Comparison of ENCODE assay signal across 8 mouse cellular contexts in genomic region chr8:71470146-71470912, GRCm38 (mm10). TPM values are rescaled to one million over a fixed set of nuclear protein-coding genes. Genes with fewer than 3 reads are reported as not detected.
DNase-seq lines count a peak whose midpoint lies in the region; ATAC-seq and TF ChIP-seq lines count a peak whose summit lies in the region.

No protein-coding gene starts in this region.

- DNase-seq in left cerebral cortex, adult 2 months (ENCODE audit: extremely low spot score in 1 of 2, low spot score in 2 of 2), result no peak
- no peak for DNase-seq in left cerebral cortex, adult 18-20 months (ENCODE audit: low spot score in 2 of 2)
- DNase-seq in right cerebral cortex, adult 2 months (ENCODE audit: low spot score in 2 of 2), result no peak
- no peak for DNase-seq in gastrocnemius, postnatal 4 days (ENCODE audit: low spot score in 2 of 2)

- H3K4me1 ChIP-seq in embryonic facial prominence, embryonic 12.5 days, result peaks cover 16% of the 10 kb centered on the region
- peaks cover 21% of the 10 kb centered on the region for H3K4me1 ChIP-seq in intestine, embryonic 16.5 days (ENCODE audit: control insufficient read depth, insufficient read depth, low read length)
- H3K4me1 ChIP-seq in neural tube, embryonic 15.5 days, result peaks cover 31% of the 10 kb centered on the region

- peaks cover 47% of the 10 kb centered on the region for H3K36me3 ChIP-seq in embryonic facial prominence, embryonic 12.5 days
- H3K36me3 ChIP-seq in intestine, embryonic 16.5 days (ENCODE audit: control insufficient read depth, insufficient read depth, low read length), result peaks cover 6% of the 10 kb centered on the region
- peaks cover 45% of the 10 kb centered on the region for H3K36me3 ChIP-seq in neural tube, embryonic 15.5 days

- H3K9me3 ChIP-seq in embryonic facial prominence, embryonic 12.5 days, result no peaks in the 10 kb centered on the region
- no peaks in the 10 kb centered on the region for H3K9me3 ChIP-seq in intestine, embryonic 16.5 days (ENCODE audit: control insufficient read depth, low read length)
- H3K9me3 ChIP-seq in neural tube, embryonic 15.5 days (replicated peaks), result no peaks in the 10 kb centered on the region

- H3K4me3 ChIP-seq in left cerebral cortex, adult 2 months, result peak overlapping the region; percentile 65
- peak overlapping the region; percentile 90 for H3K4me3 ChIP-seq in embryonic facial prominence, embryonic 12.5 days
- peak overlapping the region; percentile 78 for H3K4me3 ChIP-seq in intestine, embryonic 16.5 days (ENCODE audit: low read length)
- H3K4me3 ChIP-seq in neural tube, embryonic 15.5 days (replicated peaks), result peak overlapping the region; percentile 83

- peak overlapping the region; percentile 85 for H3K9ac ChIP-seq in embryonic facial prominence, embryonic 12.5 days
- H3K9ac ChIP-seq in intestine, embryonic 16.5 days (ENCODE audit: low read depth, low read length), result peak overlapping the region; percentile 87
- peak overlapping the region; percentile 72 for H3K9ac ChIP-seq in neural tube, embryonic 15.5 days (replicated peaks)

- no peak for TF ChIP-seq CTCF in left cerebral cortex, adult 2 months (IDR thresholded peaks at IDR 0.05)

- WGBS in embryonic facial prominence, embryonic 12.5 days, result 82% methylated on average over 3 of the region's 3 CpGs
- 84% methylated on average over 3 of the region's 3 CpGs for WGBS in intestine, embryonic 16.5 days
- WGBS in neural tube, embryonic 15.5 days, result 92% methylated on average over 3 of the region's 3 CpGs

- no peak for ATAC-seq in embryonic facial prominence, embryonic 12.5 days (ENCODE audit: insufficient number of reproducible peaks, insufficient read depth, low FRiP score, low TSS enrichment)
- no peak for ATAC-seq in intestine, embryonic 16.5 days
- ATAC-seq in neural tube, embryonic 15.5 days (ENCODE audit: low FRiP score), result no peak
- ATAC-seq in erythroid progenitor cell, adult 5-6 weeks (replicated peaks; ENCODE audit: low FRiP score, poor library complexity, severe bottlenecking), result no peak

- intact Hi-C loops in left cerebral cortex, adult 2 months (cut with DNase I), result no loop called here

- H3K27me3 ChIP-seq in embryonic facial prominence, embryonic 12.5 days, result no peaks in the 10 kb centered on the region
- H3K27me3 ChIP-seq in intestine, embryonic 16.5 days (replicated peaks; ENCODE audit: control insufficient read depth, insufficient read depth, low read length), result no peaks in the 10 kb centered on the region
- no peaks in the 10 kb centered on the region for H3K27me3 ChIP-seq in neural tube, embryonic 15.5 days (replicated peaks)

- peak overlapping the region; percentile 92 for H3K27ac ChIP-seq in left cerebral cortex, adult 2 months
- no peak overlapping the region for H3K27ac ChIP-seq in embryonic facial prominence, embryonic 12.5 days
- H3K27ac ChIP-seq in intestine, embryonic 16.5 days (ENCODE audit: low read length), result no peak overlapping the region
- H3K27ac ChIP-seq in neural tube, embryonic 15.5 days (replicated peaks), result peak overlapping the region; percentile 90; the same call in 1 of the 2 replicates

- H3K4me2 ChIP-seq in embryonic facial prominence, embryonic 12.5 days (replicated peaks), result peak overlapping the region; percentile 88
- peak overlapping the region; percentile 84 for H3K4me2 ChIP-seq in intestine, embryonic 16.5 days (ENCODE audit: low read depth, low read length)
- H3K4me2 ChIP-seq in neural tube, embryonic 15.5 days, result peak overlapping the region; percentile 89

RNA-seq across cellular contexts. Expression of gene Dda1, which starts 1.3 kb away (rescaled TPM):
- 10 to 100 TPM; 75.0 to 87.0 TPM for total RNA-seq in left cerebral cortex, adult 2 months (2021)
- 10 to 100 TPM; 76.7 to 86.1 TPM for total RNA-seq in left cerebral cortex, adult 18-20 months (2021)
- 108 and 117 TPM in 2 replicates for polyA plus RNA-seq in embryonic facial prominence, embryonic 12.5 days (2016; fragmentation: Nextera tagmentation; extraction: Ambion mirVana)
- 88.1 and 91.7 TPM in 2 replicates for polyA plus RNA-seq in intestine, embryonic 16.5 days (2015; fragmentation: Nextera tagmentation; extraction: Ambion mirVana)
- polyA plus RNA-seq in neural tube, embryonic 15.5 days (2015; fragmentation: Nextera tagmentation; extraction: Ambion mirVana), result 223 and 252 TPM in 2 replicates
- total RNA-seq in gastrocnemius, postnatal 4 days (2021), result 10 to 100 TPM; 40.3 to 44.2 TPM
- total RNA-seq in erythroid progenitor cell, adult 5-6 weeks (2015; ENCODE audit: low replicate concordance), result 23.9 and 35.7 TPM in 2 replicates
- 17.8 and 18.1 TPM in 2 replicates for total RNA-seq in erythroid progenitor cell, adult 5-6 weeks (2017; ENCODE audit: low replicate concordance)

RNA-seq across cellular contexts. Expression of gene Mrpl34, which starts 5.6 kb away (rescaled TPM):
- total RNA-seq in left cerebral cortex, adult 2 months (2021), result 10 to 100 TPM; 49.2 to 57.1 TPM
- total RNA-seq in left cerebral cortex, adult 18-20 months (2021), result 10 to 100 TPM; 58.6 to 61.4 TPM
- 169 TPM in 2 replicates for polyA plus RNA-seq in embryonic facial prominence, embryonic 12.5 days (2016; fragmentation: Nextera tagmentation; extraction: Ambion mirVana)
- polyA plus RNA-seq in intestine, embryonic 16.5 days (2015; fragmentation: Nextera tagmentation; extraction: Ambion mirVana), result 224 and 234 TPM in 2 replicates
- polyA plus RNA-seq in neural tube, embryonic 15.5 days (2015; fragmentation: Nextera tagmentation; extraction: Ambion mirVana), result 181 and 182 TPM in 2 replicates
- total RNA-seq in gastrocnemius, postnatal 4 days (2021), result 10 to 100 TPM; 29.0 to 34.4 TPM
- total RNA-seq in erythroid progenitor cell, adult 5-6 weeks (2015; ENCODE audit: low replicate concordance), result 23.1 and 38.2 TPM in 2 replicates
- total RNA-seq in erythroid progenitor cell, adult 5-6 weeks (2017; ENCODE audit: low replicate concordance), result 14.1 and 17.5 TPM in 2 replicates

RNA-seq across cellular contexts. Expression of gene Abhd8, which starts 6.9 kb away (rescaled TPM):
- 100 to 1,000 TPM; 302 to 335 TPM for total RNA-seq in left cerebral cortex, adult 2 months (2021)
- 100 to 1,000 TPM; 318 to 342 TPM for total RNA-seq in left cerebral cortex, adult 18-20 months (2021)
- polyA plus RNA-seq in embryonic facial prominence, embryonic 12.5 days (2016; fragmentation: Nextera tagmentation; extraction: Ambion mirVana), result 89.4 and 92.7 TPM in 2 replicates
- polyA plus RNA-seq in intestine, embryonic 16.5 days (2015; fragmentation: Nextera tagmentation; extraction: Ambion mirVana), result 24.0 and 25.1 TPM in 2 replicates
- polyA plus RNA-seq in neural tube, embryonic 15.5 days (2015; fragmentation: Nextera tagmentation; extraction: Ambion mirVana), result 160 and 192 TPM in 2 replicates
- 10 to 100 TPM; 47.1 to 47.3 TPM for total RNA-seq in gastrocnemius, postnatal 4 days (2021)
- 1.3 and 1.4 TPM in 2 replicates for total RNA-seq in erythroid progenitor cell, adult 5-6 weeks (2015; ENCODE audit: low replicate concordance)
- total RNA-seq in erythroid progenitor cell, adult 5-6 weeks (2017; ENCODE audit: low replicate concordance), result 3.0 and 4.5 TPM in 2 replicates

RNA-seq across cellular contexts. Expression of gene Ano8, which starts 15.4 kb away (rescaled TPM):
- 10 to 100 TPM; 62.5 to 64.0 TPM for total RNA-seq in left cerebral cortex, adult 2 months (2021)
- 10 to 100 TPM; 56.2 to 58.6 TPM for total RNA-seq in left cerebral cortex, adult 18-20 months (2021)
- 9.6 and 10.7 TPM in 2 replicates for polyA plus RNA-seq in embryonic facial prominence, embryonic 12.5 days (2016; fragmentation: Nextera tagmentation; extraction: Ambion mirVana)
- 0.20 and 0.43 TPM in 2 replicates for polyA plus RNA-seq in intestine, embryonic 16.5 days (2015; fragmentation: Nextera tagmentation; extraction: Ambion mirVana)
- polyA plus RNA-seq in neural tube, embryonic 15.5 days (2015; fragmentation: Nextera tagmentation; extraction: Ambion mirVana), result 5.7 and 6.8 TPM in 2 replicates
- total RNA-seq in gastrocnemius, postnatal 4 days (2021), result 10 to 100 TPM; 20.8 to 25.3 TPM
- not detected in 2 replicates for total RNA-seq in erythroid progenitor cell, adult 5-6 weeks (2015; ENCODE audit: low replicate concordance)
- 0.13 TPM in 1 of 2 replicates, not detected in the other for total RNA-seq in erythroid progenitor cell, adult 5-6 weeks (2017; ENCODE audit: low replicate concordance)

RNA-seq across cellular contexts. Expression of gene Gtpbp3, which starts 17.6 kb away (rescaled TPM):
- total RNA-seq in left cerebral cortex, adult 2 months (2021), result 10 to 100 TPM; 33.0 to 37.4 TPM
- 10 to 100 TPM; 29.3 to 36.7 TPM for total RNA-seq in left cerebral cortex, adult 18-20 months (2021)
- polyA plus RNA-seq in embryonic facial prominence, embryonic 12.5 days (2016; fragmentation: Nextera tagmentation; extraction: Ambion mirVana), result 23.0 and 25.0 TPM in 2 replicates
- 14.0 and 14.9 TPM in 2 replicates for polyA plus RNA-seq in intestine, embryonic 16.5 days (2015; fragmentation: Nextera tagmentation; extraction: Ambion mirVana)
- polyA plus RNA-seq in neural tube, embryonic 15.5 days (2015; fragmentation: Nextera tagmentation; extraction: Ambion mirVana), result 15.4 and 17.1 TPM in 2 replicates
- 10 to 100 TPM; 17.8 to 19.1 TPM for total RNA-seq in gastrocnemius, postnatal 4 days (2021)
- 2.1 and 4.0 TPM in 2 replicates for total RNA-seq in erythroid progenitor cell, adult 5-6 weeks (2015; ENCODE audit: low replicate concordance)
- 0.83 and 4.0 TPM in 2 replicates for total RNA-seq in erythroid progenitor cell, adult 5-6 weeks (2017; ENCODE audit: low replicate concordance)

Comparison
In these comparisons a context has a peak if more than half of its experiments do, and no peak if none do; other contexts are left out.
1. H3K27ac ChIP-seq: peak in left cerebral cortex, adult 2 months (single experiment) and neural tube, embryonic 15.5 days (single experiment); none in embryonic facial prominence, embryonic 12.5 days (single experiment) and intestine, embryonic 16.5 days (single experiment).
2. RNA of gene Abhd8, which starts 6.9 kb away (total RNA-seq): 318 to 342 TPM in left cerebral cortex, adult 18-20 months, 302 to 335 TPM in left cerebral cortex, adult 2 months and 47.1 to 47.3 TPM in gastrocnemius, postnatal 4 days; 1.3 to 4.5 TPM in erythroid progenitor cell, adult 5-6 weeks; every median in the first group is over 4 times any median in the second.
3. Peak in every context shown above with its lines, with median percentiles within 50 percentile points of each other: H3K4me3 ChIP-seq, H3K4me2 ChIP-seq and H3K9ac ChIP-seq.